Mouse (Mus musculus) cerebellum, adult 9-10 months (tissue): ENCODE measurements around the gene Olfr420.

Experiments
- DNase-seq: peaks from one replicate; pipeline ENCODE4 v3.0.0; 2022

Olfr420 gene

GRCm38 (mm10) chr1:174155333-174155732 is at the start of gene Olfr420:
Olfr420 (plus strand) TSS chr1:174155633.
- no peak for DNase-seq

- DNase-seq: no peak
Observed at GRCm38 (mm10) chr1:174121062-174121461, 34.4 kb upstream of the Olfr420 start, which contains the start of gene Olfr231. Olfr231 (minus strand) TSS chr1:174121162.

- DNase-seq: no peak
Observed at GRCm38 (mm10) chr1:174131217-174131616, 24.2 kb upstream of the Olfr420 start, which contains the start of gene Olfr424. Olfr424 (plus strand) TSS chr1:174131517.

GRCm38 (mm10) chr1:174131999-174132398 is 23.4 kb upstream of the Olfr420 start:
- no peak for DNase-seq

- no peak for DNase-seq
Observed at GRCm38 (mm10) chr1:174141384-174141783, 14.0 kb upstream of the Olfr420 start.

- no peak for DNase-seq
Observed at GRCm38 (mm10) chr1:174146696-174147095, 8.7 kb upstream of the Olfr420 start.

- DNase-seq: no peak
Observed at GRCm38 (mm10) chr1:174149289-174149688, 6.1 kb upstream of the Olfr420 start.

- DNase-seq: no peak
Observed at GRCm38 (mm10) chr1:174157622-174158021, 2.2 kb downstream of the Olfr420 start.

- DNase-seq: no peak
Observed at GRCm38 (mm10) chr1:174158512-174158911, 3.1 kb downstream of the Olfr420 start.

GRCm38 (mm10) chr1:174159095-174159494 is 3.7 kb downstream of the Olfr420 start:
- no peak for DNase-seq

GRCm38 (mm10) chr1:174169024-174169423 is 13.6 kb downstream of the Olfr420 start:
- no peak for DNase-seq

- DNase-seq: no peak
Observed at GRCm38 (mm10) chr1:174170706-174171501, 15.5 kb downstream of the Olfr420 start.

- DNase-seq: no peak
Observed at GRCm38 (mm10) chr1:174171537-174171936, 16.1 kb downstream of the Olfr420 start.

- no peak for DNase-seq
Observed at GRCm38 (mm10) chr1:174172605-174173004, 17.2 kb downstream of the Olfr420 start, which contains the start of gene Spta1. Spta1 (plus strand) TSS chr1:174172776.

GRCm38 (mm10) chr1:174204699-174205098 is 49.3 kb downstream of the Olfr420 start:
- DNase-seq: no peak
